Mouse (Mus musculus) olfactory bulb, adult 2 months (tissue): ENCODE results near the gene Pank1.

ENCODE experiments used
- CTCF ChIP-seq: fragments of 200-500 bp; IDR thresholded peaks from 2 replicates; pipeline ENCODE4 v1.5.1; 2012; ENCODE audit warnings: low read depth, mild to moderate bottlenecking, low read length, moderate library complexity; ENCODE audit not compliant: insufficient read depth
- POLR2A ChIP-seq: fragments of 200-500 bp; IDR thresholded peaks from 2 replicates; pipeline ENCODE4 v1.6.1; 2012; ENCODE audit warnings: mild to moderate bottlenecking, low read depth, low read length, moderate library complexity; ENCODE audit not compliant: insufficient read depth

GRCm38 (mm10) chr19:34799644-34800267, 79.5 kb downstream of the Pank1 start:
- TF ChIP-seq POLR2A (no peak), CTCF (no peak)
